Mouse (Mus musculus) lung, adult 2 months (tissue): Measurements from ENCODE around the gene Smyd2. TPM values are rescaled to one million over a fixed set of nuclear protein-coding genes. Genes with fewer than 3 reads are reported as not detected.

Experiments
- DNase-seq: peaks from one replicate; pipeline ENCODE4 v3.0.0; 2022
- H3K4me1 ChIP-seq: fragments of 200-500 bp; 2 replicates; pipeline ENCODE4 v1.6.1; 2011; ENCODE audit warnings: low read length; ENCODE audit not compliant: control insufficient read depth, insufficient read depth
- H3K4me3 ChIP-seq: fragments of 200-500 bp; replicated peaks from 2 replicates; pipeline ENCODE3; 2011; ENCODE audit warnings: low read depth, mild to moderate bottlenecking, control low read depth, low read length; ENCODE audit errors: extremely low read depth
- CTCF ChIP-seq: fragments of 200-500 bp; IDR thresholded peaks from 2 replicates; pipeline ENCODE4 v1.5.1; 2011; ENCODE audit warnings: mild to moderate bottlenecking, low read length, control low read depth; ENCODE audit not compliant: insufficient read depth
- POLR2A ChIP-seq: fragments of 200-500 bp; IDR thresholded peaks from 2 replicates; pipeline ENCODE4 v1.6.1; 2011; ENCODE audit warnings: low read depth, mild to moderate bottlenecking, control low read depth, low read length, borderline replicate concordance; ENCODE audit errors: extremely low read depth
- WGBS: fragments of 180-500 bp; shearing (Covaris S2); methylation state at CpG from one replicate; pipeline ENCODE4 v1.1.7; 2018; 5-methylcytosine and 5-hydroxymethylcytosine counted together
- polyA plus RNA-seq: library from polyadenylated mRNA; depleted of rRNA; stranded (reverse); fragments of >200 nt; gene quantifications from 2 replicates; pipeline ENCODE4 v1.2.3, GENCODE M21; 2012; rRNA removed

Gene Smyd2
- polyA plus RNA-seq, 1 experiment: 23.4 TPM

- DNase-seq: no peak
- 89% methylated on average over 5 of the region's 5 CpGs for WGBS
These were observed 66.4 kb downstream of the Smyd2 start for GRCm38 (mm10) chr1:189855739-189856138.

GRCm38 (mm10) chr1:189854646-189855045, 67.5 kb downstream of the Smyd2 start:
- Histone ChIP-seq H3K4me1 (no peaks in the 10 kb centered on the region), H3K4me3 (no peak overlapping the region)
- 82% methylated on average over 13 of the region's 13 CpGs for WGBS
- TF ChIP-seq CTCF: no peak
- TF ChIP-seq POLR2A: no peak
- no peak for DNase-seq

More at GRCm38 (mm10) chr1:189855739-189856138, 66.4 kb downstream of the Smyd2 start:
- Histone ChIP-seq H3K4me1 (peaks cover 5% of the 10 kb centered on the region; the same call in 1 of the 2 replicates), H3K4me3 (no peak overlapping the region)
- no peak for TF ChIP-seq CTCF
- no peak for TF ChIP-seq POLR2A

- Histone ChIP-seq H3K4me3 (no peak overlapping the region), H3K4me1 (no peaks in the 10 kb centered on the region)
- DNase-seq: no peak
- TF ChIP-seq CTCF (no peak), POLR2A (no peak)
- WGBS: 78% methylated on average over 7 of the region's 7 CpGs
These were observed 69.7 kb downstream of the Smyd2 start for GRCm38 (mm10) chr1:189852456-189852855.

GRCm38 (mm10) chr1:189852051-189852450, 70.1 kb downstream of the Smyd2 start:
- TF ChIP-seq CTCF (no peak), POLR2A (no peak)
- DNase-seq: no peak
- H3K4me1 ChIP-seq: no peaks in the 10 kb centered on the region
- H3K4me3 ChIP-seq: no peak overlapping the region
- 77% methylated on average over 5 of the region's 5 CpGs for WGBS

GRCm38 (mm10) chr1:189849550-189849949, 72.6 kb downstream of the Smyd2 start:
- TF ChIP-seq POLR2A (no peak), CTCF (no peak)
- H3K4me3 ChIP-seq: no peak overlapping the region
- no peak for DNase-seq

GRCm38 (mm10) chr1:189846319-189846718, 75.8 kb downstream of the Smyd2 start:
- 91% methylated on average over 2 of the region's 2 CpGs for WGBS
- TF ChIP-seq CTCF: no peak
- no peak for DNase-seq
- no peak overlapping the region for H3K4me3 ChIP-seq
- H3K4me1 ChIP-seq: no peaks in the 10 kb centered on the region

More at GRCm38 (mm10) chr1:189849550-189849949, 72.6 kb downstream of the Smyd2 start:
- H3K4me1 ChIP-seq: no peaks in the 10 kb centered on the region
- WGBS: 69% methylated on average over 11 of the region's 11 CpGs

- WGBS: 82% methylated on average over 13 of the region's 13 CpGs
- Histone ChIP-seq H3K4me1 (peaks cover 2% of the 10 kb centered on the region; the same call in 1 of the 2 replicates), H3K4me3 (no peak overlapping the region)
- DNase-seq: no peak
- TF ChIP-seq POLR2A: no peak
- no peak for TF ChIP-seq CTCF
These were observed 88.0 kb downstream of the Smyd2 start for GRCm38 (mm10) chr1:189834166-189834565.

GRCm38 (mm10) chr1:189833351-189833750, 88.8 kb downstream of the Smyd2 start:
- no peak overlapping the region for H3K4me3 ChIP-seq
- TF ChIP-seq POLR2A: no peak
- TF ChIP-seq CTCF: no peak
- WGBS: 73% methylated on average over 7 of the region's 7 CpGs
- no peak for DNase-seq
- H3K4me1 ChIP-seq: peaks cover 2% of the 10 kb centered on the region; the same call in 1 of the 2 replicates

GRCm38 (mm10) chr1:189830797-189831232, 91.3 kb downstream of the Smyd2 start:
- no peak overlapping the region for H3K4me3 ChIP-seq
- H3K4me1 ChIP-seq: peaks cover 2% of the 10 kb centered on the region; the same call in 1 of the 2 replicates
- no peak for TF ChIP-seq POLR2A
- no peak for TF ChIP-seq CTCF
- WGBS: 39% methylated on average over 12 of the region's 12 CpGs
- DNase-seq: no peak

Other genes with a start within 250 kb of the Smyd2 start
- 0.22 and 0.86 TPM in 2 replicates for gene Cenpf, start 234.3 kb downstream of the Smyd2 start, polyA plus RNA-seq
- gene Ptpn14, start 194.1 kb downstream of the Smyd2 start, polyA plus RNA-seq: 18.9 and 19.7 TPM in 2 replicates
- gene Prox1, start 248.4 kb upstream of the Smyd2 start, polyA plus RNA-seq: 0.78 and 1.2 TPM in 2 replicates